Mouse (Mus musculus): ENCODE data around the gene Bmp3.

DNA sequence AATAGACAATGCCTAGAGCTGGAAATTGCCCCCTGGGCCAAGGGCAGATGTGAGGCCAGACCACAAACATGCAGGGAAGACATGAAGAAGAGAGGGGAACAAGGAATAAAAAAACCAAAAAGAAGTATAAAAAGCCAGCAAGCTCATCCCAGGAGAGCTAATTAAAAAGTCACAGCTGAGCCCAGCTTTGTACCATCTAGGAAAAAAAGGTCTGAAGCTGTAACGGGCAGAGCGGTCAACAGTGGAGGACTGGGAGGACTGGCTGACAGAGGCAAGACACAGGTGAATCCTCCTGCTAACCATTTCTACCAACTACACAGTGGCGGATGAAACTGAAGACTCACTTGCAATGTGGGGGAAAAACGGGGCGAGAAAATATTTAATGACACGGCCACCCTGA, 19.9 kb upstream of the Bmp3 start:
- TF ChIP-seq CTCF (IDR thresholded peaks at IDR 0.05; ENCODE audit: control insufficient read depth, insufficient read depth, insufficient read length) (no peak), MAX (IDR thresholded peaks at IDR 0.05) (no peak), MYOG (IDR thresholded peaks at IDR 0.05; ENCODE audit: control insufficient read depth, extremely low read depth, insufficient read length) (no peak), FOSL1 (IDR thresholded peaks at IDR 0.05; ENCODE audit: insufficient read depth, low read length, poor library complexity, severe bottlenecking) (no peak)

All from C2C12 (cell line).